Mouse (Mus musculus) lung, embryonic 15.5 days (tissue): Measurements from ENCODE around the gene Igsf3. TPM values are rescaled to one million over a fixed set of nuclear protein-coding genes. Genes with fewer than 3 reads are reported as not detected.

Source experiments
- ATAC-seq: fragments of 200-750 bp; cut with Nextera tagmentation; 2 replicates; pipeline ENCODE4 v1.8.0; 2017; ENCODE audit warnings: moderate number of reproducible peaks, borderline replicate concordance; ENCODE audit not compliant: low FRiP score, low TSS enrichment; ENCODE audit errors: extremely low read depth
- H3K27ac ChIP-seq: fragments of 300-500 bp; sonication (generic); 2 replicates; pipeline ENCODE4 v1.5.1; 2015; ENCODE audit warnings: moderate library complexity, mild to moderate bottlenecking, inconsistent platforms
- H3K27me3 ChIP-seq: fragments of 300-500 bp; sonication (generic); 2 replicates; pipeline ENCODE4 v1.6.1; 2015; ENCODE audit warnings: inconsistent platforms
- H3K36me3 ChIP-seq: fragments of 300-500 bp; sonication (generic); 2 replicates; pipeline ENCODE4 v1.6.1; 2015; ENCODE audit warnings: inconsistent platforms
- H3K4me1 ChIP-seq: fragments of 300-500 bp; sonication (generic); 2 replicates; pipeline ENCODE4 v1.6.1; 2015; ENCODE audit warnings: inconsistent platforms
- H3K4me2 ChIP-seq: fragments of 300-500 bp; sonication (generic); 2 replicates; pipeline ENCODE4 v1.6.1; 2015; ENCODE audit warnings: inconsistent platforms, mild to moderate bottlenecking, moderate library complexity
- H3K4me3 ChIP-seq: fragments of 300-500 bp; sonication (generic); 2 replicates; pipeline ENCODE4 v1.5.1; 2015; ENCODE audit warnings: mild to moderate bottlenecking, inconsistent platforms
- H3K9ac ChIP-seq: fragments of 300-500 bp; sonication (generic); 2 replicates; pipeline ENCODE4 v1.6.1; 2015; ENCODE audit warnings: inconsistent platforms
- H3K9me3 ChIP-seq: fragments of 300-500 bp; sonication (generic); 2 replicates; pipeline ENCODE4 v1.6.1; 2016; ENCODE audit warnings: inconsistent platforms
- WGBS: fragments of 180-500 bp; shearing (Covaris S2); methylation state at CpG from one replicate; pipeline ENCODE4 v1.1.7; 2015; 5-methylcytosine and 5-hydroxymethylcytosine counted together
- polyA plus RNA-seq: library from polyadenylated mRNA; unstranded; fragments of >200 nt; fragmentation: Nextera tagmentation; extraction: Ambion mirVana; gene quantifications from 2 replicates; pipeline ENCODE4 v1.2.1, GENCODE M21; 2015

The Igsf3 gene
- 40.7 and 41.3 TPM in 2 replicates for polyA plus RNA-seq

GRCm38 (mm10) chr3:101376538-101377247 lies at the start of gene Igsf3:
Igsf3 (plus strand) TSS chr3:101377083.
- Histone ChIP-seq H3K9ac (peak within 1 kb of the TSS; percentile 86), H3K27ac (peak within 1 kb of the TSS; percentile 70), H3K4me3 (peak within 1 kb of the TSS; percentile 87), H3K4me2 (peak within 1 kb of the TSS; percentile 95), H3K36me3 (no peaks in the 10 kb centered on the region), H3K4me1 (peaks cover 43% of the 10 kb centered on the region), H3K27me3 (no peaks in the 10 kb centered on the region), H3K9me3 (no peaks in the 10 kb centered on the region)
- WGBS = 3% methylated on average over 56 of the region's 56 CpGs
- ATAC-seq = peak; percentile 91

- no peaks in the 10 kb centered on the region; the same call in 1 of the 2 replicates for H3K4me1 ChIP-seq
- H3K27ac ChIP-seq = no peak overlapping the region
- no peak overlapping the region for H3K4me3 ChIP-seq
- 77% methylated on average over 2 of the region's 2 CpGs for WGBS
- no peaks in the 10 kb centered on the region for H3K9me3 ChIP-seq
- H3K9ac ChIP-seq = no peak overlapping the region
- H3K27me3 ChIP-seq = no peaks in the 10 kb centered on the region
- ATAC-seq = no peak
- H3K36me3 ChIP-seq = no peaks in the 10 kb centered on the region
- no peak overlapping the region for H3K4me2 ChIP-seq
Measured at GRCm38 (mm10) chr3:101327248-101327647, 49.6 kb upstream of the Igsf3 start.

GRCm38 (mm10) chr3:101328617-101329016 lies 48.3 kb upstream of the Igsf3 start:
- ATAC-seq = no peak
- Histone ChIP-seq H3K4me1 (no peaks in the 10 kb centered on the region; the same call in 1 of the 2 replicates), H3K4me2 (no peak overlapping the region), H3K27me3 (no peaks in the 10 kb centered on the region), H3K9me3 (no peaks in the 10 kb centered on the region), H3K27ac (no peak overlapping the region), H3K36me3 (no peaks in the 10 kb centered on the region), H3K4me3 (no peak overlapping the region), H3K9ac (no peak overlapping the region)
- WGBS = 70% methylated on average over 7 of the region's 7 CpGs

- no peak overlapping the region for H3K27ac ChIP-seq
- H3K4me1 ChIP-seq = peaks cover 7% of the 10 kb centered on the region; the same call in 1 of the 2 replicates
- H3K4me2 ChIP-seq = no peak overlapping the region
- H3K4me3 ChIP-seq = no peak overlapping the region
- no peaks in the 10 kb centered on the region for H3K9me3 ChIP-seq
- no peak overlapping the region for H3K9ac ChIP-seq
- no peaks in the 10 kb centered on the region for H3K27me3 ChIP-seq
- no peaks in the 10 kb centered on the region for H3K36me3 ChIP-seq
- no peak for ATAC-seq
- 91% methylated on average over 9 of the region's 9 CpGs for WGBS
Measured at GRCm38 (mm10) chr3:101343199-101343924, 33.5 kb upstream of the Igsf3 start.

- no peaks in the 10 kb centered on the region for H3K27me3 ChIP-seq
- no peak overlapping the region for H3K27ac ChIP-seq
- no peak overlapping the region for H3K9ac ChIP-seq
- ATAC-seq = no peak
- 69% methylated on average over 3 of the region's 3 CpGs for WGBS
- no peaks in the 10 kb centered on the region for H3K9me3 ChIP-seq
- H3K4me1 ChIP-seq = peaks cover 16% of the 10 kb centered on the region
- no peaks in the 10 kb centered on the region for H3K36me3 ChIP-seq
- H3K4me3 ChIP-seq = no peak overlapping the region
- H3K4me2 ChIP-seq = no peak overlapping the region
Measured at GRCm38 (mm10) chr3:101344246-101344645, 32.6 kb upstream of the Igsf3 start.

- peaks cover 20% of the 10 kb centered on the region for H3K4me1 ChIP-seq
- 57% methylated on average over 6 of the region's 6 CpGs for WGBS
- H3K4me2 ChIP-seq = no peak overlapping the region
- no peak; the same call in 1 of the 2 replicates for ATAC-seq
- H3K27ac ChIP-seq = no peak overlapping the region
- H3K9me3 ChIP-seq = no peaks in the 10 kb centered on the region
- no peaks in the 10 kb centered on the region for H3K27me3 ChIP-seq
- H3K36me3 ChIP-seq = no peaks in the 10 kb centered on the region
- no peak overlapping the region for H3K9ac ChIP-seq
- H3K4me3 ChIP-seq = no peak overlapping the region
Measured at GRCm38 (mm10) chr3:101345299-101345698, 31.6 kb upstream of the Igsf3 start.

- H3K27me3 ChIP-seq = no peaks in the 10 kb centered on the region
- H3K9ac ChIP-seq = no peak overlapping the region
- no peak overlapping the region for H3K27ac ChIP-seq
- H3K4me2 ChIP-seq = no peak overlapping the region
- no peaks in the 10 kb centered on the region for H3K36me3 ChIP-seq
- ATAC-seq = no peak
- H3K9me3 ChIP-seq = no peaks in the 10 kb centered on the region
- 76% methylated on average over 1 of the region's 1 CpGs for WGBS
- H3K4me3 ChIP-seq = no peak overlapping the region
- H3K4me1 ChIP-seq = peaks cover 20% of the 10 kb centered on the region
Measured at GRCm38 (mm10) chr3:101346806-101347205, 30.1 kb upstream of the Igsf3 start.

GRCm38 (mm10) chr3:101348501-101349161 lies 28.3 kb upstream of the Igsf3 start:
- Histone ChIP-seq H3K9ac (no peak overlapping the region), H3K27ac (0 out of 2 replicates have a peak overlapping the region, but pooled peaks have one; percentile 5)
- WGBS = 19% methylated on average over 9 of the region's 9 CpGs

GRCm38 (mm10) chr3:101349542-101350307 lies 27.2 kb upstream of the Igsf3 start:
- no peak overlapping the region for H3K4me2 ChIP-seq
- H3K4me1 ChIP-seq = peaks cover 20% of the 10 kb centered on the region
- no peak overlapping the region for H3K27ac ChIP-seq
- H3K9ac ChIP-seq = no peak overlapping the region
- no peak for ATAC-seq
- H3K9me3 ChIP-seq = no peaks in the 10 kb centered on the region
- no peak overlapping the region for H3K4me3 ChIP-seq
- no peaks in the 10 kb centered on the region for H3K36me3 ChIP-seq
- 55% methylated on average over 6 of the region's 6 CpGs for WGBS
- H3K27me3 ChIP-seq = no peaks in the 10 kb centered on the region

More at GRCm38 (mm10) chr3:101348501-101349161, 28.3 kb upstream of the Igsf3 start:
- Histone ChIP-seq H3K4me3 (no peak overlapping the region), H3K4me1 (peaks cover 20% of the 10 kb centered on the region), H3K36me3 (no peaks in the 10 kb centered on the region), H3K4me2 (peak overlapping the region; percentile 35), H3K27me3 (no peaks in the 10 kb centered on the region), H3K9me3 (no peaks in the 10 kb centered on the region)
- no peak for ATAC-seq

GRCm38 (mm10) chr3:101350406-101350805 lies 26.5 kb upstream of the Igsf3 start:
- H3K27me3 ChIP-seq = no peaks in the 10 kb centered on the region
- H3K4me2 ChIP-seq = no peak overlapping the region
- no peaks in the 10 kb centered on the region for H3K9me3 ChIP-seq
- WGBS = 73% methylated on average over 4 of the region's 4 CpGs
- H3K36me3 ChIP-seq = no peaks in the 10 kb centered on the region
- H3K4me3 ChIP-seq = no peak overlapping the region
- no peak overlapping the region for H3K9ac ChIP-seq
- ATAC-seq = no peak
- no peak overlapping the region for H3K27ac ChIP-seq
- H3K4me1 ChIP-seq = peaks cover 23% of the 10 kb centered on the region

- H3K9me3 ChIP-seq = no peaks in the 10 kb centered on the region
- H3K27ac ChIP-seq = no peak overlapping the region
- H3K4me3 ChIP-seq = no peak overlapping the region
- no peak overlapping the region for H3K9ac ChIP-seq
- H3K4me2 ChIP-seq = no peak overlapping the region
- ATAC-seq = 0 out of 2 replicates have a peak, but pooled peaks have one; percentile 23
- no peaks in the 10 kb centered on the region for H3K27me3 ChIP-seq
- no peaks in the 10 kb centered on the region for H3K36me3 ChIP-seq
- peaks cover 9% of the 10 kb centered on the region for H3K4me1 ChIP-seq
Measured at GRCm38 (mm10) chr3:101354490-101354889, 22.4 kb upstream of the Igsf3 start.
